Mouse (Mus musculus): ENCODE results near the gene Irs3. TPM values are rescaled to one million over a fixed set of nuclear protein-coding genes. Genes with fewer than 3 reads are reported as not detected.

Irs3 gene
- total and polyA plus RNA-seq, 2 experiments from 2014 or later, result 0.08 to 7.6 TPM

DNA sequence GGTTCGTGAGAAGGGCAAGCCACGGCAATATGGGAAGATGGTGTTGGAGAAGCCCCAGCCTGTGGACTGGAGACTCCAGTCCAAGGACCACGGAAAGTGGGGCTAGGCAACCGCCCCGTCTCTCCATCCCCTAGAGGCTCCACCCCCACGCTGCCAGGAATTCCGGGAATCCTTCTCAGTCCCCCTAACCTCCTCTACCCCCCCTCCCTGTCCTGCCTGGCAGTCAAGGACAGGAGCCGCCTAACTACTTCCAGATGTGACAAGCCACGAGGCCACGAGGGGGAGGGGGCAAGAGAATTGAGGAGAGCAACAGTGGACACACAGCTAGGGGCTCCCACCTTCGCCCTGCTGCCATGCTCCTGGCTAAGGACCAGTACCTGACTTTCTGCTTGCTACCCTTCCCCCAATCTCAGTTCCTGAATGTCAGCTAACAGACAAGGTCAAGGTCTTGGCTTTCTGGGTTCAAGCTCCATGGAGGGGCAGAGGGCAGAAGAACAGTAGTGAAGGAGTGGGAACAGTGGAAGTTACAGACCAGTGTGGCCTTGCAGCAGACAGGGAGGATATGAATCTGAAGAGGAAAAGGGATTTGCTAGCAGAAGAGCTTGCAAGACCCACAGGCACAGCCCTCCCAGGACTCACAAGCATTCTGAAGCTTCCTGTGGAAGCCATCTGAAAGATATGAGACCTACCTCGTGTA lies 34.8 kb downstream of the Irs3 start:
- TF ChIP-seq EP300 (IDR thresholded peaks at IDR 0.05; ENCODE audit: low read depth) (0 out of 2 replicates have a peak, but pooled peaks have one; percentile 55), CTCF (IDR thresholded peaks at IDR 0.05; ENCODE audit: low read depth) (0 out of 2 replicates have a peak, but pooled peaks have one; percentile 9)
- H3K4me1 ChIP-seq (ENCODE audit: control insufficient read depth, insufficient read depth), result peaks cover 31% of the 10 kb centered on the region
- no peaks in the 10 kb centered on the region for H3K9me3 ChIP-seq (replicated peaks; ENCODE audit: control insufficient read depth, low read length)
- peak overlapping the region; percentile 35 for H3K4me3 ChIP-seq (ENCODE audit: low read depth, low read length)
- no peaks in the 10 kb centered on the region for H3K27me3 ChIP-seq (ENCODE audit: control insufficient read depth, insufficient read depth, low read length)
- peak overlapping the region; percentile 53 for H3K4me2 ChIP-seq (ENCODE audit: low read depth, low read length)
- H3K9ac ChIP-seq (replicated peaks; ENCODE audit: low read depth, low read length), result peak overlapping the region; percentile 51
- H3K36me3 ChIP-seq (replicated peaks; ENCODE audit: control insufficient read depth, insufficient read depth, low read length), result peaks cover 17% of the 10 kb centered on the region
- peak; percentile 85 for DNase-seq (ENCODE audit: low spot score)
- ATAC-seq (ENCODE audit: insufficient read depth, low read depth), result peak; percentile 79
- WGBS, result 8% methylated on average over 12 of the region's 12 CpGs
- H3K27ac ChIP-seq (ENCODE audit: low read depth), result peak overlapping the region; percentile 92

DNA sequence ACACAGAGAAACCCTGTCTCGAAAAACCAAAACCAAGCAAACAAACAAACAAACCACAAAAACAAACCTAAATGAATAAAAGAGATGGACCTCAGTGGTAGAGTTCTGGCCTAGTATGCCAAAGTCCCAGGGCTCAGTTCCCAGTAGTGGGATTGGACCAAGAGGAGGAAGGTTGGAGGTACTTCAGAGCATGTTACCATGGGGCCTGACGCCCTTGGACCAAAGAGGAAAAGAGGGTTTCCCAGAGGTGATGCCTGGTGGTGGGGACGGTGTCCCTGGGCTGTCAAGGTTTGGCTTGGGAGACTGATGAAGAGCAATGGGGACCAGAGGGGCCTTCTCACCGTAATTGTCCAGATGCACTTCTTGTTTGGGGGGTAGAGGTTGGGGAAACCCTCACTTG lies 35.5 kb downstream of the Irs3 start:
- no peak for DNase-seq (ENCODE audit: low spot score)
- TF ChIP-seq EP300 (IDR thresholded peaks at IDR 0.05; ENCODE audit: low read depth) (no peak), CTCF (IDR thresholded peaks at IDR 0.05; ENCODE audit: low read depth) (no peak)
- Histone ChIP-seq H3K9me3 (replicated peaks; ENCODE audit: control insufficient read depth, low read length) (no peaks in the 10 kb centered on the region), H3K27ac (ENCODE audit: low read depth) (peak overlapping the region; percentile 92), H3K4me2 (ENCODE audit: low read depth, low read length) (peak overlapping the region; percentile 53), H3K27me3 (ENCODE audit: control insufficient read depth, insufficient read depth, low read length) (no peaks in the 10 kb centered on the region), H3K4me3 (ENCODE audit: low read depth, low read length) (peak overlapping the region; percentile 35), H3K4me1 (ENCODE audit: control insufficient read depth, insufficient read depth) (peaks cover 31% of the 10 kb centered on the region), H3K36me3 (replicated peaks; ENCODE audit: control insufficient read depth, insufficient read depth, low read length) (peaks cover 24% of the 10 kb centered on the region), H3K9ac (replicated peaks; ENCODE audit: low read depth, low read length) (0 out of 2 replicates have a peak overlapping the region, but pooled peaks have one; percentile 51)
- no peak for ATAC-seq (ENCODE audit: insufficient read depth, low read depth)
- 55% methylated on average over 4 of the region's 4 CpGs for WGBS

GRCm38 (mm10) chr5:137609292-137609691 lies 36.2 kb downstream of the Irs3 start:
- peaks cover 27% of the 10 kb centered on the region for H3K36me3 ChIP-seq (replicated peaks; ENCODE audit: control insufficient read depth, insufficient read depth, low read length)
- H3K27me3 ChIP-seq (ENCODE audit: control insufficient read depth, insufficient read depth, low read length), result no peaks in the 10 kb centered on the region
- no peak overlapping the region for H3K27ac ChIP-seq (ENCODE audit: low read depth)
- no peak overlapping the region for H3K4me3 ChIP-seq (ENCODE audit: low read depth, low read length)
- no peak overlapping the region for H3K9ac ChIP-seq (replicated peaks; ENCODE audit: low read depth, low read length)
- no peak overlapping the region for H3K4me2 ChIP-seq (ENCODE audit: low read depth, low read length)
- TF ChIP-seq CTCF (IDR thresholded peaks at IDR 0.05; ENCODE audit: low read depth) (no peak), EP300 (IDR thresholded peaks at IDR 0.05; ENCODE audit: low read depth) (no peak)
- no peak for ATAC-seq (ENCODE audit: insufficient read depth, low read depth)
- no peak for DNase-seq (ENCODE audit: low spot score)
- no peaks in the 10 kb centered on the region for H3K9me3 ChIP-seq (replicated peaks; ENCODE audit: control insufficient read depth, low read length)
- 71% methylated on average over 3 of the region's 3 CpGs for WGBS
- peaks cover 31% of the 10 kb centered on the region for H3K4me1 ChIP-seq (ENCODE audit: control insufficient read depth, insufficient read depth)

DNA sequence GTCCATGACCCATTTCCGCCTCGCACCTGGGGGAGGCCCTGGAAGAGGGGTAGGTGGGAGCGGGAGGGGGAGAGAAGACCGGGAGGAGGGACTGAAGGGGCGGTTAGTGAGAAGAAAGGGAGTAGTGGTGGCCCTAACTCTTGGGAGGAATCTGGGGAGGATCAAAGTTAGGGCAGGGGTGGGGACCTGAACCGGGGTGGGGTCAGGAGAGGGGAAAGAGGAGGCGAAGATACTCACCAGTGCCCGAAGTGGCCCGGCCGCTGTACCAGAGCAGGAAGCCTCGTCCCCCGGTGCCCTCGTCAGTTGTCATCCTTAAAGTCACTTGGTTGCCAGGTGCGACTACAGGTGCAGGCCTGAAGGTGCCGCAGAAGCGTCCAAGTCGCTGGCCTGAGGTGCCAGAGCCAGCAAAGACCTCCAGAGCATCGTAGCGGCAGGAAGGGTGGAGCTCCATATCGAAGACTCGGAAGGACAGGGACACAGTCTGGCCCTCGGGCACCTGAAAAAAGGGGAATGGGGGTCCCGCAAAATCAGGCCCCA lies 36.8 kb downstream of the Irs3 start:
- ATAC-seq (ENCODE audit: insufficient read depth, low read depth) (no peak), DNase-seq (ENCODE audit: low spot score) (no peak)
- Histone ChIP-seq H3K9me3 (replicated peaks; ENCODE audit: control insufficient read depth, low read length) (no peaks in the 10 kb centered on the region), H3K36me3 (replicated peaks; ENCODE audit: control insufficient read depth, insufficient read depth, low read length) (peaks cover 27% of the 10 kb centered on the region), H3K4me2 (ENCODE audit: low read depth, low read length) (0 out of 2 replicates have a peak overlapping the region, but pooled peaks have one; percentile 7), H3K27ac (ENCODE audit: low read depth) (no peak overlapping the region), H3K4me3 (ENCODE audit: low read depth, low read length) (no peak overlapping the region), H3K9ac (replicated peaks; ENCODE audit: low read depth, low read length) (peak overlapping the region; percentile 4; the same call in 1 of the 2 replicates), H3K4me1 (ENCODE audit: control insufficient read depth, insufficient read depth) (peaks cover 31% of the 10 kb centered on the region), H3K27me3 (ENCODE audit: control insufficient read depth, insufficient read depth, low read length) (no peaks in the 10 kb centered on the region)
- WGBS, result 37% methylated on average over 22 of the region's 23 CpGs
- no peak for TF ChIP-seq CTCF (IDR thresholded peaks at IDR 0.05; ENCODE audit: low read depth)
- no peak for TF ChIP-seq EP300 (IDR thresholded peaks at IDR 0.05; ENCODE audit: low read depth)

DNA sequence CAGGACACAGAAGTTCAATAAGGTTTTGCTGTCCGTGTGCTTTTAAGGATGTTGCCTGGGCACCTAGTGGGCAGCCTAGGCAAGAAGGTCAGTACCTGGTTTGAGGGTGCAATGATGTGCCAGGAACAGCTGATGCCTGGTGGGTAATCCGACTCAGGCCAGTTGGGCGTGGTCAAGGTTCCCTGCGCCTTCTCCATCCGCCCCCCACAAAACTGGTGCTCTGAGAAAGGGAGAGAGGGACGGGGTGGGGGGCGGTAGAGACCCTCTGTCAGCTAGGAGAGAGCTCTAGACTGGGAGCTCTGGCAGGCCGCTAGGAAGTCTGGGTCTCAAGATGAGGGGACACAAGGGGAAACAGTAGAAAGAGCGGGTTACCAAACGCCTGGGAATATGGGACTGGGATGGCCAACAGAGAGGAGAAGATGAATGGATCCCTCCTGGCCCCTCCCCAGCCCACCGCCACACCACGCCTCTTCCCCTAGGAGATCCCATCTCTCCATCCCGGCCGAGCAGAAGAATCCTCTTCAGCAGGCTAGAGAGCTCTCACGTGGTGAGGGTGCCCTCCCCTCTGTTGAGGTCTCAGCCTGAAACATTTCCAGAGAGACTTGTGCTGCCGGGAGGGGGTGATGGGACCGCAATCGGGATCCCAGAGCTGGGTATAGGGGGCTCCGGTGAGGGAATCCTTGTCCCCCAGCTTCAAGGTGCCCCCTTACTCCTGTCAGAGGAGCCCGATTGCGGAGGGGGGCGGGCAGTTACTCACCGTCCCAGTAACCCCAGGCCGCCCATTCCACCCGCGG lies 37.5 kb downstream of the Irs3 start:
- DNase-seq (ENCODE audit: low spot score) (no peak), ATAC-seq (ENCODE audit: insufficient read depth, low read depth) (no peak)
- H3K27ac ChIP-seq (ENCODE audit: low read depth), result no peak overlapping the region
- WGBS, result 45% methylated on average over 26 of the region's 26 CpGs
- H3K4me2 ChIP-seq (ENCODE audit: low read depth, low read length), result 0 out of 2 replicates have a peak overlapping the region, but pooled peaks have one; percentile 7
- no peaks in the 10 kb centered on the region for H3K27me3 ChIP-seq (ENCODE audit: control insufficient read depth, insufficient read depth, low read length)
- H3K4me1 ChIP-seq (ENCODE audit: control insufficient read depth, insufficient read depth), result peaks cover 28% of the 10 kb centered on the region
- H3K9me3 ChIP-seq (replicated peaks; ENCODE audit: control insufficient read depth, low read length), result no peaks in the 10 kb centered on the region
- TF ChIP-seq CTCF (IDR thresholded peaks at IDR 0.05; ENCODE audit: low read depth), result no peak
- TF ChIP-seq EP300 (IDR thresholded peaks at IDR 0.05; ENCODE audit: low read depth), result no peak
- peak overlapping the region; percentile 4; the same call in 1 of the 2 replicates for H3K9ac ChIP-seq (replicated peaks; ENCODE audit: low read depth, low read length)
- peaks cover 27% of the 10 kb centered on the region for H3K36me3 ChIP-seq (replicated peaks; ENCODE audit: control insufficient read depth, insufficient read depth, low read length)
- no peak overlapping the region for H3K4me3 ChIP-seq (ENCODE audit: low read depth, low read length)
